ENCODE assay signal across 8 mouse cellular contexts in genomic region chr11:100355151-100355951, GRCm38 (mm10). TPM values are rescaled to one million over a fixed set of nuclear protein-coding genes. Genes with fewer than 3 reads are reported as not detected.
DNase-seq lines count a peak whose midpoint lies in the region; ATAC-seq lines count a peak whose summit lies in the region.

No protein-coding gene starts in this region.

- H3K4me1 ChIP-seq in embryonic facial prominence, embryonic 11.5 days (ENCODE audit: control insufficient read depth, insufficient read depth, low read length): no peaks in the 10 kb centered on the region; the same call in none of the 2 replicates
- peaks cover 31% of the 10 kb centered on the region for H3K4me1 ChIP-seq in hindbrain, embryonic 15.5 days (replicated peaks)
- H3K4me1 ChIP-seq in midbrain, embryonic 10.5 days: peaks cover 27% of the 10 kb centered on the region

- H3K4me3 ChIP-seq in embryonic facial prominence, embryonic 11.5 days (ENCODE audit: low read depth, low read length): peak overlapping the region; percentile 44
- peak overlapping the region; percentile 93 for H3K4me3 ChIP-seq in hindbrain, embryonic 15.5 days
- peak overlapping the region; percentile 75 for H3K4me3 ChIP-seq in midbrain, embryonic 10.5 days

- intact Hi-C loops in left cerebral cortex, postnatal 25 days (cut with DNase I): loop anchor here (5.0 kb wide), 1 partner anchor 202 kb away; no protein-coding TSS in a partner anchor

- no peak overlapping the region for H3K27ac ChIP-seq in embryonic facial prominence, embryonic 11.5 days (replicated peaks; ENCODE audit: low read depth, low read length)
- H3K27ac ChIP-seq in hindbrain, embryonic 15.5 days (replicated peaks): peak overlapping the region; percentile 82
- peak overlapping the region; percentile 92 for H3K27ac ChIP-seq in midbrain, embryonic 10.5 days (replicated peaks)

- peak overlapping the region; percentile 82 for H3K4me2 ChIP-seq in embryonic facial prominence, embryonic 11.5 days (ENCODE audit: low read depth, low read length)
- H3K4me2 ChIP-seq in hindbrain, embryonic 15.5 days: peak overlapping the region; percentile 95

- WGBS in embryonic facial prominence, embryonic 11.5 days: 2% methylated on average over 54 of the region's 54 CpGs
- WGBS in hindbrain, embryonic 15.5 days: under 1% methylated on average over 50 of the region's 54 CpGs
- WGBS in midbrain, embryonic 10.5 days: under 1% methylated on average over 54 of the region's 54 CpGs

- H3K36me3 ChIP-seq in embryonic facial prominence, embryonic 11.5 days (replicated peaks; ENCODE audit: control insufficient read depth, insufficient read depth, low read depth, low read length): no peaks in the 10 kb centered on the region
- peaks cover 10% of the 10 kb centered on the region; the same call in 1 of the 2 replicates for H3K36me3 ChIP-seq in hindbrain, embryonic 15.5 days
- H3K36me3 ChIP-seq in midbrain, embryonic 10.5 days: peaks cover 32% of the 10 kb centered on the region

- H3K27me3 ChIP-seq in embryonic facial prominence, embryonic 11.5 days (ENCODE audit: control insufficient read depth, insufficient read depth, low read length): peaks cover 37% of the 10 kb centered on the region
- H3K27me3 ChIP-seq in hindbrain, embryonic 15.5 days: peaks cover 8% of the 10 kb centered on the region
- H3K27me3 ChIP-seq in midbrain, embryonic 10.5 days (ENCODE audit: low read depth, poor library complexity, severe bottlenecking): peaks cover 73% of the 10 kb centered on the region

- H3K9me3 ChIP-seq in embryonic facial prominence, embryonic 11.5 days (replicated peaks; ENCODE audit: control insufficient read depth, low read length): no peaks in the 10 kb centered on the region
- no peaks in the 10 kb centered on the region for H3K9me3 ChIP-seq in hindbrain, embryonic 15.5 days
- no peaks in the 10 kb centered on the region for H3K9me3 ChIP-seq in midbrain, embryonic 10.5 days (replicated peaks)

- DNase-seq in embryo, embryonic 10 days (ENCODE audit: low spot score): peak; percentile 35
- no peak for DNase-seq in embryo, embryonic 9.5 days (ENCODE audit: extremely low spot score)
- peak; percentile 65 for DNase-seq in T-cell, adult 2 months (ENCODE audit: low spot score)
- DNase-seq in embryonic facial prominence, embryonic 11.5 days (ENCODE audit: low spot score): peak; percentile 35
- DNase-seq in left cerebral cortex, postnatal 25 days (ENCODE audit: low spot score in 2 of 2): peak; percentile 33 to 62
- DNase-seq in midbrain, embryonic 10.5 days (ENCODE audit: low spot score): peak; percentile 45
- DNase-seq in spleen, postnatal 36 days (ENCODE audit: low spot score in 2 of 2): peak; percentile 63 to 64

- ATAC-seq in embryonic facial prominence, embryonic 11.5 days (replicated peaks; ENCODE audit: insufficient number of reproducible peaks, low FRiP score, low TSS enrichment, low read depth): no peak; the same call in 1 of the 2 replicates
- peak; percentile 49 for ATAC-seq in hindbrain, embryonic 15.5 days (ENCODE audit: low FRiP score, low read depth)

- peak overlapping the region; percentile 57 for H3K9ac ChIP-seq in embryonic facial prominence, embryonic 11.5 days (replicated peaks; ENCODE audit: low read length)
- H3K9ac ChIP-seq in hindbrain, embryonic 15.5 days: peak overlapping the region; percentile 73

RNA-seq across cellular contexts. Expression of gene Hap1, which starts 0.6 kb away (rescaled TPM):
- polyA plus RNA-seq in embryonic facial prominence, embryonic 11.5 days (2014; fragmentation: Nextera tagmentation; extraction: Ambion mirVana): 5.5 and 6.2 TPM in 2 replicates
- polyA plus RNA-seq in hindbrain, embryonic 15.5 days (2015; fragmentation: Nextera tagmentation; extraction: Ambion mirVana): 253 and 256 TPM in 2 replicates
- total RNA-seq in left cerebral cortex, postnatal 25 days (2021): 100 to 1,000 TPM; 136 to 160 TPM
- 36.6 and 40.2 TPM in 2 replicates for polyA plus RNA-seq in midbrain, embryonic 10.5 days (2016; fragmentation: Nextera tagmentation; extraction: Ambion mirVana)

RNA-seq across cellular contexts. Expression of gene Gast, which starts 21.1 kb away (rescaled TPM):
- polyA plus RNA-seq in embryonic facial prominence, embryonic 11.5 days (2014; fragmentation: Nextera tagmentation; extraction: Ambion mirVana): not detected in 2 replicates
- polyA plus RNA-seq in hindbrain, embryonic 15.5 days (2015; fragmentation: Nextera tagmentation; extraction: Ambion mirVana): 0.38 TPM in 1 of 2 replicates, not detected in the other
- total RNA-seq in left cerebral cortex, postnatal 25 days (2021): not detected
- polyA plus RNA-seq in midbrain, embryonic 10.5 days (2016; fragmentation: Nextera tagmentation; extraction: Ambion mirVana): 0.56 TPM in 1 of 2 replicates, not detected in the other

RNA-seq across cellular contexts. Expression of gene Eif1, which starts 35.7 kb away (rescaled TPM):
- polyA plus RNA-seq in embryonic facial prominence, embryonic 11.5 days (2014; fragmentation: Nextera tagmentation; extraction: Ambion mirVana): 1,683 and 1,757 TPM in 2 replicates
- polyA plus RNA-seq in hindbrain, embryonic 15.5 days (2015; fragmentation: Nextera tagmentation; extraction: Ambion mirVana): 1,215 and 1,231 TPM in 2 replicates
- total RNA-seq in left cerebral cortex, postnatal 25 days (2021): 100 to 1,000 TPM; 820 to 888 TPM
- 1,709 and 1,814 TPM in 2 replicates for polyA plus RNA-seq in midbrain, embryonic 10.5 days (2016; fragmentation: Nextera tagmentation; extraction: Ambion mirVana)

RNA-seq across cellular contexts. Expression of gene Jup, which starts 42.2 kb away (rescaled TPM):
- polyA plus RNA-seq in embryonic facial prominence, embryonic 11.5 days (2014; fragmentation: Nextera tagmentation; extraction: Ambion mirVana): 31.8 and 37.4 TPM in 2 replicates
- 73.2 and 78.1 TPM in 2 replicates for polyA plus RNA-seq in hindbrain, embryonic 15.5 days (2015; fragmentation: Nextera tagmentation; extraction: Ambion mirVana)
- total RNA-seq in left cerebral cortex, postnatal 25 days (2021): 10 to 100 TPM; 44.2 to 45.4 TPM
- polyA plus RNA-seq in midbrain, embryonic 10.5 days (2016; fragmentation: Nextera tagmentation; extraction: Ambion mirVana): 32.4 and 41.8 TPM in 2 replicates

RNA-seq across cellular contexts. Expression of gene P3h4, which starts 59.3 kb away (rescaled TPM):
- 33.0 and 37.1 TPM in 2 replicates for polyA plus RNA-seq in embryonic facial prominence, embryonic 11.5 days (2014; fragmentation: Nextera tagmentation; extraction: Ambion mirVana)
- polyA plus RNA-seq in hindbrain, embryonic 15.5 days (2015; fragmentation: Nextera tagmentation; extraction: Ambion mirVana): 21.2 and 25.5 TPM in 2 replicates
- 1 to 10 TPM; 7.2 to 7.5 TPM for total RNA-seq in left cerebral cortex, postnatal 25 days (2021)
- 23.4 and 26.8 TPM in 2 replicates for polyA plus RNA-seq in midbrain, embryonic 10.5 days (2016; fragmentation: Nextera tagmentation; extraction: Ambion mirVana)
